Comparison of ENCODE assay signal across 15 mouse cellular contexts in the genomic region with DNA sequence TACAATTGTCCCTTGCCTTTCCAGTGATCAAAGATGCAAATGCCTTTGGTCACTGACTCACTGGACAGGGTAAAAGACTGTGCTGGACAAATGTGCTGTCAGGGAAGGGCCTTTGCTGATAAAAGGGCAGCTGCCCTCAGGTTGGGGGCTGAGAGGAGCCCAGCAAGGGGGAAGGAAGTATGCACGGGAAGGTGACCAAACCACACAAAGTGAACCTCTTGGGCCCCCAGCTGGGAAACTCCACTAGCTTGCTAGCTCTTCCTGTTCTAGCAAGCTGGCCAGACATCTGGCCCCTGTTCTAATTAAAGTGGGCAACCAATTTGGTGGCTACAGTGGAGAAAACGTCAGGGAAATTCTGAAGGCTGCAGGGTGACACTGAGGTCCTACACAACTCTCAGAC.
DNase-seq lines count a peak whose midpoint lies in the region; ATAC-seq and TF ChIP-seq lines count a peak whose summit lies in the region.
"Had no signal": no experiment of that assay in that cellular context is flagged by ENCODE, and none has a peak within 500 bp of the region (broad histone marks: within the 10 kb centered on the region; RNA-seq: fewer than 3 reads in every experiment).

No protein-coding gene starts in this region.

- no peak for TF ChIP-seq CTCF in bone marrow, adult 2 months (IDR thresholded peaks at IDR 0.05; ENCODE audit: control insufficient read depth, insufficient read depth, low read length)
- TF ChIP-seq CTCF in liver, postnatal 0 days (IDR thresholded peaks at IDR 0.05; ENCODE audit: low read depth) = no peak

- H3K27me3 ChIP-seq in liver, postnatal 0 days (ENCODE audit: insufficient read depth, low read length) = no peaks in the 10 kb centered on the region
- no peaks in the 10 kb centered on the region for H3K27me3 ChIP-seq in splenic B cell, adult 2 months (ENCODE audit: control insufficient read depth, insufficient read depth, low read length, poor library complexity, severe bottlenecking)
- H3K27me3 ChIP-seq: hindbrain, embryonic 13.5 days; stomach, embryonic 15.5 days had no signal

- no peak for TF ChIP-seq EP300 in liver, postnatal 0 days (IDR thresholded peaks at IDR 0.05; ENCODE audit: low read depth)

- no peak for ATAC-seq in liver, postnatal 0 days
- ATAC-seq: lung, postnatal 0 days had no signal

- no peaks in the 10 kb centered on the region for H3K36me3 ChIP-seq in liver, postnatal 0 days (replicated peaks; ENCODE audit: insufficient read depth, low read length)
- H3K36me3 ChIP-seq in splenic B cell, adult 2 months (ENCODE audit: control insufficient read depth, insufficient read depth, low read length, poor library complexity, severe bottlenecking) = no peaks in the 10 kb centered on the region
- H3K36me3 ChIP-seq: hindbrain, embryonic 13.5 days; stomach, embryonic 15.5 days had no signal

- TF ChIP-seq POLR2A in bone marrow, adult 2 months (IDR thresholded peaks at IDR 0.05; ENCODE audit: borderline replicate concordance, control insufficient read depth, low read depth, low read length) = no peak

- H3K4me1 ChIP-seq in bone marrow, adult 2 months (ENCODE audit: control insufficient read depth, insufficient read depth, low read length) = peaks cover 6% of the 10 kb centered on the region; the same call in 1 of the 2 replicates
- peaks cover 18% of the 10 kb centered on the region for H3K4me1 ChIP-seq in liver, postnatal 0 days (ENCODE audit: insufficient read depth)

- H3K4me2 ChIP-seq in liver, postnatal 0 days (ENCODE audit: low read depth, low read length) = no peak overlapping the region
- H3K4me2 ChIP-seq: hindbrain, embryonic 13.5 days; midbrain, embryonic 11.5 days; stomach, embryonic 15.5 days had no signal

- H3K27ac ChIP-seq in bone marrow, adult 2 months (ENCODE audit: control insufficient read depth, insufficient read depth, low read depth, low read length, poor library complexity) = peak overlapping the region; percentile 25; the same call in 1 of the 2 replicates
- H3K27ac ChIP-seq in liver, postnatal 0 days (ENCODE audit: low read depth) = peak overlapping the region; percentile 48
- H3K27ac ChIP-seq: hindbrain, embryonic 13.5 days; stomach, embryonic 15.5 days had no signal

- H3K9ac ChIP-seq in liver, postnatal 0 days (replicated peaks) = no peak overlapping the region
- H3K9ac ChIP-seq: hindbrain, embryonic 13.5 days; stomach, embryonic 15.5 days had no signal

- peaks cover 3% of the 10 kb centered on the region; the same call in 1 of the 2 replicates for H3K9me3 ChIP-seq in liver, postnatal 0 days (ENCODE audit: low read length)
- H3K9me3 ChIP-seq: hindbrain, embryonic 13.5 days; stomach, embryonic 15.5 days had no signal

- no peak overlapping the region for H3K4me3 ChIP-seq in bone marrow, adult 2 months (replicated peaks; ENCODE audit: control insufficient read depth, low read depth, low read length)
- H3K4me3 ChIP-seq in liver, postnatal 0 days (ENCODE audit: low read depth, low read length) = no peak overlapping the region
- H3K4me3 ChIP-seq: erythroblast, embryonic 14.5 days; hindbrain, embryonic 13.5 days; stomach, embryonic 15.5 days had no signal

- 2% methylated on average over 2 of the region's 2 CpGs for WGBS in bone marrow, adult 2 months
- 20% methylated on average over 2 of the region's 2 CpGs for WGBS in liver, postnatal 0 days (ENCODE audit: insufficient replicate concordance)

- DNase-seq in lung, postnatal 14 days = peak; percentile 10
- no peak for DNase-seq in lung, postnatal 25 days (ENCODE audit: low spot score)
- peak; percentile 36 for DNase-seq in liver, postnatal 0 days
- DNase-seq in splenic B cell, adult 2 months (ENCODE audit: low read depth, low spot score) = peak; percentile 61
- no peak for DNase-seq in cerebellum, adult 9-11 months
- no peak for DNase-seq in left cerebral cortex, postnatal 25 days (ENCODE audit: low spot score in 2 of 2)
- DNase-seq: adrenal gland, postnatal 14 days; kidney, postnatal 10 days; thymus, postnatal 4 days had no signal

- intact Hi-C loops in left cerebral cortex, postnatal 25 days (cut with DNase I) = no loop called here

Comparison
In these comparisons a context has a peak if more than half of its experiments do, and no peak if none do; other contexts are left out.
1. DNase-seq: peak in lung, postnatal 14 days (single experiment), liver, postnatal 0 days (single experiment) and splenic B cell, adult 2 months (single experiment); none in lung, postnatal 25 days (single experiment), cerebellum, adult 9-11 months (single experiment) and left cerebral cortex, postnatal 25 days (0 of 2).